Mouse (Mus musculus) midbrain, embryonic 12.5 days (tissue): Measurements from ENCODE around the gene Bub3. TPM values are rescaled to one million over a fixed set of nuclear protein-coding genes. Genes with fewer than 3 reads are reported as not detected.

Source experiments
- ATAC-seq: fragments of 200-750 bp; cut with Nextera tagmentation; 2 replicates; pipeline ENCODE4 v1.8.0; 2017; ENCODE audit warnings: low read depth, moderate TSS enrichment, moderate library complexity; ENCODE audit not compliant: low FRiP score
- H3K27ac ChIP-seq: fragments of 300-500 bp; sonication (generic); replicated peaks from 2 replicates; pipeline ENCODE4 v1.5.1; 2016; ENCODE audit warnings: mild to moderate bottlenecking
- H3K27me3 ChIP-seq: fragments of 300-500 bp; sonication (generic); 2 replicates; pipeline ENCODE4 v1.6.1; 2016; ENCODE audit warnings: mild to moderate bottlenecking
- H3K36me3 ChIP-seq: fragments of 300-500 bp; sonication (generic); 2 replicates; pipeline ENCODE4 v1.6.1; 2016
- H3K4me1 ChIP-seq: fragments of 300-500 bp; sonication (generic); 2 replicates; pipeline ENCODE4 v1.6.1; 2016
- H3K4me2 ChIP-seq: fragments of 300-500 bp; sonication (generic); replicated peaks from 2 replicates; pipeline ENCODE4 v1.6.1; 2016; ENCODE audit warnings: mild to moderate bottlenecking, moderate library complexity
- H3K4me3 ChIP-seq: fragments of 300-500 bp; sonication (generic); 2 replicates; pipeline ENCODE4 v1.5.1; 2016; ENCODE audit warnings: mild to moderate bottlenecking
- H3K9ac ChIP-seq: fragments of 300-500 bp; sonication (generic); replicated peaks from 2 replicates; pipeline ENCODE4 v1.6.1; 2016; ENCODE audit warnings: mild to moderate bottlenecking, moderate library complexity
- H3K9me3 ChIP-seq: fragments of 300-500 bp; sonication (generic); 2 replicates; pipeline ENCODE4 v1.6.1; 2016; ENCODE audit warnings: mild to moderate bottlenecking
- WGBS: fragments of 180-500 bp; shearing (Covaris S2); methylation state at CpG from one replicate; pipeline ENCODE4 v1.1.7; 2016; 5-methylcytosine and 5-hydroxymethylcytosine counted together
- polyA plus RNA-seq: library from polyadenylated mRNA; unstranded; fragments of >200 nt; fragmentation: Nextera tagmentation; extraction: Ambion mirVana; gene quantifications from 2 replicates; pipeline ENCODE4 v1.2.1, GENCODE M21; 2016

Bub3 gene
- polyA plus RNA-seq, 1 experiment from 2014 or later = 246 TPM

GRCm38 (mm10) chr7:131575246-131575645 is 15.2 kb downstream of the Bub3 start:
- Histone ChIP-seq H3K4me1 (no peaks in the 10 kb centered on the region), H3K4me3 (no peak overlapping the region), H3K9ac (no peak overlapping the region), H3K36me3 (peaks cover 38% of the 10 kb centered on the region), H3K4me2 (no peak overlapping the region), H3K27me3 (no peaks in the 10 kb centered on the region), H3K9me3 (no peaks in the 10 kb centered on the region), H3K27ac (no peak overlapping the region)
- ATAC-seq = no peak
- WGBS = 79% methylated on average over 6 of the region's 6 CpGs

GRCm38 (mm10) chr7:131582178-131582577 is 22.2 kb downstream of the Bub3 start:
- 68% methylated on average over 9 of the region's 9 CpGs for WGBS
- no peaks in the 10 kb centered on the region for H3K36me3 ChIP-seq
- ATAC-seq = no peak

DNA sequence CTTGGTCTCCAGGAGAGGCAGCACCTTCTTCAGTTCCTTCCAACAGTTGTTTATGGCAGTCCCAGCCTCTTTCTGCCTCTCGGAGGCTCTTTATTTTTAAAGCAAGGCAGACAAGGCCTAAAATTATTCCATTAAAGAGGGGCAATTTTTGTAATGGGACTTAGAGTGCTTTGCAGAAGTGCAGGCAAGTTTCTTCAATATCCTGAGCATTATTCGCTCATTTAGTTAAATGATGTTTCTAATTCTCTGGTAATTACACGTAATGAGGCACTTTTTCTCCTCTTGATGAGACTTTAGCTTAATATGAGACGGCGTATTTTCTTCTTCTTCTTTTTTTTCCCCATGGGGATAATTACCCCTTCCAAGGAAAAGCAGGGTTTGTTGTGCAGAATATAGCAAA is 25.5 kb downstream of the Bub3 start:
- Histone ChIP-seq H3K36me3 (no peaks in the 10 kb centered on the region), H3K4me2 (no peak overlapping the region), H3K27ac (no peak overlapping the region), H3K4me1 (no peaks in the 10 kb centered on the region), H3K4me3 (no peak overlapping the region), H3K9ac (no peak overlapping the region), H3K9me3 (no peaks in the 10 kb centered on the region), H3K27me3 (peaks cover 22% of the 10 kb centered on the region)
- 88% methylated on average over 5 of the region's 5 CpGs for WGBS
- ATAC-seq = no peak

More at GRCm38 (mm10) chr7:131582178-131582577, 22.2 kb downstream of the Bub3 start:
- H3K27ac ChIP-seq = no peak overlapping the region
- no peaks in the 10 kb centered on the region for H3K9me3 ChIP-seq
- peaks cover 13% of the 10 kb centered on the region for H3K27me3 ChIP-seq
- H3K9ac ChIP-seq = no peak overlapping the region
- H3K4me3 ChIP-seq = no peak overlapping the region
- H3K4me1 ChIP-seq = no peaks in the 10 kb centered on the region
- H3K4me2 ChIP-seq = no peak overlapping the region

GRCm38 (mm10) chr7:131597779-131598482 is 37.9 kb downstream of the Bub3 start:
- Histone ChIP-seq H3K36me3 (no peaks in the 10 kb centered on the region), H3K9me3 (no peaks in the 10 kb centered on the region), H3K4me2 (peak overlapping the region; percentile 36), H3K27me3 (peaks cover 88% of the 10 kb centered on the region), H3K27ac (peak overlapping the region; percentile 57), H3K4me1 (peaks cover 16% of the 10 kb centered on the region), H3K4me3 (no peak overlapping the region), H3K9ac (0 out of 2 replicates have a peak overlapping the region, but pooled peaks have one; percentile 4)
- 5% methylated on average over 12 of the region's 12 CpGs for WGBS
- ATAC-seq = peak; percentile 96

GRCm38 (mm10) chr7:131598483-131598824 is 38.4 kb downstream of the Bub3 start:
- Histone ChIP-seq H3K4me2 (peak overlapping the region; percentile 36), H3K4me1 (peaks cover 16% of the 10 kb centered on the region), H3K27ac (peak overlapping the region; percentile 57), H3K27me3 (peaks cover 88% of the 10 kb centered on the region), H3K9ac (0 out of 2 replicates have a peak overlapping the region, but pooled peaks have one; percentile 4), H3K36me3 (no peaks in the 10 kb centered on the region), H3K9me3 (no peaks in the 10 kb centered on the region), H3K4me3 (no peak overlapping the region)
- 4% methylated on average over 5 of the region's 5 CpGs for WGBS
- ATAC-seq = no peak; the same call in 1 of the 2 replicates

- Histone ChIP-seq H3K4me3 (no peak overlapping the region), H3K9ac (no peak overlapping the region), H3K4me2 (no peak overlapping the region), H3K27me3 (peaks cover 81% of the 10 kb centered on the region), H3K4me1 (peaks cover 16% of the 10 kb centered on the region), H3K27ac (no peak overlapping the region), H3K36me3 (no peaks in the 10 kb centered on the region), H3K9me3 (no peaks in the 10 kb centered on the region)
- WGBS = 75% methylated on average over 7 of the region's 7 CpGs
- ATAC-seq = no peak
Observed at GRCm38 (mm10) chr7:131602106-131602505, 42.1 kb downstream of the Bub3 start.

- H3K4me3 ChIP-seq = no peak overlapping the region
- no peak overlapping the region; the same call in 1 of the 2 replicates for H3K4me2 ChIP-seq
- 12% methylated on average over 11 of the region's 11 CpGs for WGBS
- ATAC-seq = no peak
- H3K9me3 ChIP-seq = no peaks in the 10 kb centered on the region
- peaks cover 11% of the 10 kb centered on the region for H3K4me1 ChIP-seq
- H3K9ac ChIP-seq = no peak overlapping the region
- H3K27ac ChIP-seq = no peak overlapping the region
- no peaks in the 10 kb centered on the region for H3K36me3 ChIP-seq
- H3K27me3 ChIP-seq = peaks cover 77% of the 10 kb centered on the region
Observed at GRCm38 (mm10) chr7:131603186-131603585, 43.2 kb downstream of the Bub3 start.

DNA sequence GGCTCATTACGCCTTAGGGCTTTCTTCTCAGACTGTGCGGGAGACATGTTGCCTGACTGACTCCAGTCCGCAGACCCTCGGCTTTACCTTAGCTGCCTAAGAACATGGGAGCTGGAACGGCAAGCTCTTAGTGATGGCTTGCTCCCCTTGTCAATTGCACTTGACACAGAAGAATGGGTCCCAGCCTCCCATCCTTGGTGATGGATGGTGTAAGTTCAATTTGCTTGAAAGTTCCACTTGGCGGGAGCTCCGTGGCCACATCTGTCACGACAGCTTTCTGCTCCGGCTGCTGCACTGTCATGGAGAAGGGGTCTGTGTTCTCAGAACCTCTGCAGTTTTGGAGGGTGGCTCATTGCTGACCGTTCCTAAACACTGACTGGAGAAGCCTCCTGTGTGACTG is 44.9 kb downstream of the Bub3 start:
- no peaks in the 10 kb centered on the region for H3K9me3 ChIP-seq
- H3K27me3 ChIP-seq = peaks cover 76% of the 10 kb centered on the region
- H3K27ac ChIP-seq = no peak overlapping the region
- no peak overlapping the region for H3K4me2 ChIP-seq
- H3K4me3 ChIP-seq = no peak overlapping the region
- no peak overlapping the region for H3K9ac ChIP-seq
- 94% methylated on average over 10 of the region's 10 CpGs for whole genome bisulfite sequencing
- no peaks in the 10 kb centered on the region for H3K36me3 ChIP-seq
- ATAC-seq = no peak
- H3K4me1 ChIP-seq = peaks cover 3% of the 10 kb centered on the region

- Histone ChIP-seq H3K4me2 (no peak overlapping the region), H3K4me3 (no peak overlapping the region), H3K27ac (no peak overlapping the region), H3K4me1 (peaks cover 3% of the 10 kb centered on the region), H3K9me3 (no peaks in the 10 kb centered on the region), H3K9ac (no peak overlapping the region), H3K27me3 (peaks cover 71% of the 10 kb centered on the region), H3K36me3 (no peaks in the 10 kb centered on the region)
- no peak for ATAC-seq
- WGBS = 65% methylated on average over 4 of the region's 4 CpGs
Observed at GRCm38 (mm10) chr7:131605481-131605880, 45.5 kb downstream of the Bub3 start.

DNA sequence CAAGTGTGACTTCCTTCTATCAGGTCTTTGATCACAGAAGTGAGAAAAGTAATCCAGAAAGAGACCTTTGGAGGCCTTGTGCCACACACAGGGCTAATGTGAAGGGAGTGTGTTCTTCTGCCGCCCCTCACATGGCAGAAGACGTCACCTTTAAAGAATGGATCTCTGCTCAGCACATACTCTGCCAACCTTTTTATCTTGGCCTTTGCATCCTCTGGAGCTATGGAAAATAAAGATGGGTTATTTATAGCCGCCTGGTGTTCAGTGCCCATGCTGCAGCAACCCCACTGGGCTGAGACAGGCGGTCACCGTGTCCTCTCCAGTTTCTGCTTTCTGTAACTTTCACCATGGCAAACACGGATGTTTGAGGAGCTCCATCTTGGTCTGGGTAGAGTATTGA is 48.0 kb downstream of the Bub3 start:
- Histone ChIP-seq H3K4me3 (no peak overlapping the region), H3K36me3 (no peaks in the 10 kb centered on the region), H3K27ac (no peak overlapping the region), H3K27me3 (peaks cover 48% of the 10 kb centered on the region), H3K9ac (no peak overlapping the region), H3K4me2 (no peak overlapping the region), H3K4me1 (no peaks in the 10 kb centered on the region), H3K9me3 (no peaks in the 10 kb centered on the region)
- 89% methylated on average over 6 of the region's 6 CpGs for WGBS
- no peak for ATAC-seq

DNA sequence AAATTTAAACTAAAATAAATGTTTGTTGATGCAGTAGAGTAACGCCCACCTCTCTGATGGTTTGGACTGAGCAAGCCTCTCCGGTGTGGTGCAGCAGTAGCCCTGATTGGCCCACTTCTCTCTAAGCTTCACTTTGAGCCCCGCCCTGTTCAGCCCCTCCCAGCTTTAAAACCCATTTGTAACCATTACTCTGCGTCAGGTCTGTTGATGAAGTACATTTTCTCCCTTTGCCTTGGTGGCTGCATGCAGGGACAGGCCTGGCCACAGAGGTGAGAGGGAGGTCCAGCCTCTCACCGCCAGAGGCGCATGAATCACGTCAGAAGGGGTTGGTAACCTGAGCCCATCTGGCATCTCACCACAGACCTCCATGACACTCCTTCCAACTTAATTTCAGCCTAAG is 49.7 kb downstream of the Bub3 start:
- no peak overlapping the region for H3K9ac ChIP-seq
- H3K4me3 ChIP-seq = no peak overlapping the region
- no peaks in the 10 kb centered on the region for H3K4me1 ChIP-seq
- no peak for ATAC-seq
- WGBS = 40% methylated on average over 7 of the region's 7 CpGs
- H3K4me2 ChIP-seq = no peak overlapping the region
- H3K36me3 ChIP-seq = no peaks in the 10 kb centered on the region
- H3K27ac ChIP-seq = no peak overlapping the region
- peaks cover 38% of the 10 kb centered on the region for H3K27me3 ChIP-seq
- no peaks in the 10 kb centered on the region for H3K9me3 ChIP-seq
